Mouse (Mus musculus): ENCODE data around the gene Vmn1r16. TPM values are rescaled to one million over a fixed set of nuclear protein-coding genes. Genes with fewer than 3 reads are reported as not detected.
"Not testable (repeated sequence)": the region's sequence is repeated elsewhere in the genome, so short reads cannot be mapped to it uniquely, and the experiment has no call there.

Vmn1r16 gene
- not detected in 2 replicates for polyA plus RNA-seq (2016; fragmentation: Nextera tagmentation; extraction: Ambion mirVana)

DNA sequence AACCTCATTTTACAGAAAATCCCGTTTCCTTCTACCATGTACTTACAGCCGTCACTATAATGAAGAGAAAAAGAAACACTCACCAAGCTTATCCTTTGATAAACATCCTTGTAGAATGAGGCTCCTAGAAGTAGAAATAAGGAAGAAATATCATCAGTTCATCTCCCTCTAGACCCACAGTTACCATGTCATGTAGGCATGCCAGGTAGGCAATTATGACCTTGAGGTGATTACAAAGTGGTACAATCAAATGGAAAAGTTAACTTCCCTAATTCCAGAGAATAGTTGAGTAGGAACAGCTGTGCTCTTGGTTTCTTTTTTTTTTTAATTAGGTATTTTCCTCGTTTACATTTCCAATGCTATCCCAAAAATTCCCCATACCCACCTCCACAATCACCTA lies at the start of gene Vmn1r16:
Gene Vmn1r16 (minus strand): TSS at position 101 of the 400 bp plus-strand sequence.
- H3K4me1 ChIP-seq: no peaks in the 10 kb centered on the region
- H3K27ac ChIP-seq: no peak within 1 kb of the TSS
- 80% methylated on average over 3 of the region's 3 CpGs for WGBS
- H3K36me3 ChIP-seq (replicated peaks): no peaks in the 10 kb centered on the region
- H3K4me2 ChIP-seq: no peak within 1 kb of the TSS
- H3K9ac ChIP-seq: no peak within 1 kb of the TSS
- no peak for ATAC-seq (ENCODE audit: low FRiP score)
- H3K9me3 ChIP-seq: no peaks in the 10 kb centered on the region
- no peaks in the 10 kb centered on the region for H3K27me3 ChIP-seq
- H3K4me3 ChIP-seq (replicated peaks): no peak within 1 kb of the TSS

- Histone ChIP-seq H3K27ac (no peak overlapping the region), H3K27me3 (no peaks in the 10 kb centered on the region), H3K4me3 (replicated peaks) (no peak overlapping the region), H3K4me1 (no peaks in the 10 kb centered on the region), H3K9ac (no peak overlapping the region), H3K36me3 (replicated peaks) (no peaks in the 10 kb centered on the region), H3K9me3 (no peaks in the 10 kb centered on the region), H3K4me2 (no peak overlapping the region)
- 83% methylated on average over 1 of the region's 1 CpGs for WGBS
- ATAC-seq (ENCODE audit: low FRiP score): no peak
Observed at GRCm38 (mm10) chr6:57367496-57367895, 38.2 kb upstream of the Vmn1r16 start.

DNA sequence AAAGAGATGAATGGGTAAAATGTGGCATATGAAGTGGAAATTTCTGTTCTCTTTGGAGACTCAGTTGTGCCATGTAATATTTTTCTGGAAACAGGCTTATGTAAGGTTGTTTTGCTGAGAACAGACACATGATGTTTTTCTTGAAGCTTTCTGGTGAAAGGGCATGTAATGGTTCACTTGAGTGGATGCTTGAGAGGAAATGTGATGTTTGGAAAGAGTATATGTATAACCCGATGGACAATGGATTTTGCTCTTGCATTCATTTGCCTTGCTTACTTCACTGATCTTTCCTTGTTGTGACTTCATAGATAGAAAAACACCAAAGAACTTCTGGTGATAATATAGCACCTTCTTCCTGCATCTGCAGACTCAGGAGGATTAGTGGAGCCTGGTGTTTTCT lies 36.6 kb upstream of the Vmn1r16 start:
- 94% methylated on average over 1 of the region's 1 CpGs for WGBS

DNA sequence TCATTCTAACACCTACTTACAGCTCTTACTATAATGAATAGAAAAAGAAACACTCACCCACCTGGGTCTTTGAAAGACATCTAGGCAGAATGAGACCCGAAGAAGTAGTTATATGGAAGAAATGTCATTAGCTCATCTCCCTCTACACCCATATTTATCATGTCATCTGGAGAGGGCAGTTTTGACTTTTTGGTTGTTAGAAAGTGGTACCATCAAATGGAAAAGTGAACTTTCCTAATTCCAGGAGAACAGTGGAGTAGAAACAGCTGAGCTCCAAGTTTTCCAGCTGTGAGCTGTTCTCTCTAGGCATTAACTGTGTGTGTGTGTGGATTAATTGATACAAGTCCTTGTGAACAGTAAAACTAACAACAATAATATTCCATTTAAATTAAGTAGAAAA lies 34.3 kb upstream of the Vmn1r16 start, which contains the start of gene Vmn1r17:
Gene Vmn1r17 (minus strand): TSS at position 101 of the 400 bp plus-strand sequence.
- Histone ChIP-seq H3K4me2 (no peak within 1 kb of the TSS), H3K9me3 (no peaks in the 10 kb centered on the region), H3K4me1 (no peaks in the 10 kb centered on the region), H3K9ac (no peak within 1 kb of the TSS), H3K4me3 (replicated peaks) (no peak within 1 kb of the TSS), H3K36me3 (replicated peaks) (no peaks in the 10 kb centered on the region), H3K27me3 (no peaks in the 10 kb centered on the region), H3K27ac (no peak within 1 kb of the TSS)
- no peak for ATAC-seq (ENCODE audit: low FRiP score)
- 86% methylated on average over 1 of the region's 1 CpGs for WGBS

More for the DNA sequence above, 36.6 kb upstream of the Vmn1r16 start:
- H3K27me3 ChIP-seq; H3K9me3 ChIP-seq; H3K4me3 ChIP-seq (replicated peaks); H3K36me3 ChIP-seq (replicated peaks); H3K27ac ChIP-seq; H3K4me2 ChIP-seq; H3K9ac ChIP-seq; H3K4me1 ChIP-seq; ATAC-seq (ENCODE audit: low FRiP score): not testable (repeated sequence)

- Histone ChIP-seq H3K9ac (no peak overlapping the region), H3K36me3 (replicated peaks) (no peaks in the 10 kb centered on the region), H3K27ac (no peak overlapping the region), H3K27me3 (no peaks in the 10 kb centered on the region), H3K4me1 (no peaks in the 10 kb centered on the region), H3K4me2 (no peak overlapping the region), H3K4me3 (replicated peaks) (no peak overlapping the region), H3K9me3 (no peaks in the 10 kb centered on the region)
- ATAC-seq (ENCODE audit: low FRiP score): no peak
- 80% methylated on average over 2 of the region's 2 CpGs for WGBS
Observed at GRCm38 (mm10) chr6:57356864-57357263, 27.6 kb upstream of the Vmn1r16 start.

DNA sequence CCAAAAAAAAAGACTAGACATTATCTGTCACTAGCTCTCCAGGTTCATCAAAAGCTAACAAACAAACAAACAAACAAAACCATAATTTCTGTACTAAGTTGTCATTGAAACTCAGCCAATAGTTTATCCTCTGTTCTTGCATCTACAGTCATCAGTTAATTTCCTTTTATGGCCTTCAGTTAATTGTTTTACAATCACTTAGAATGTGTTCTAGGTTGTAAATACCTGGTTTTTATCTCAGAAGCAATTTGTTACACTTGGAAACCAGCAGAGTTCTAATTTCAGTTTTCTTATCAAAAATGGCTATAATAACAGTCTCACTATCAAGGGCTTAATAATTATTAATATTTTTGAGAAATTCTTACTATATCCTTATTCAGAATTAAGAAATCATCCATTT lies 3.1 kb downstream of the Vmn1r16 start:
- no peak overlapping the region for H3K4me3 ChIP-seq (replicated peaks)
- no peak overlapping the region for H3K27ac ChIP-seq
- H3K36me3 ChIP-seq (replicated peaks): no peaks in the 10 kb centered on the region
- no peaks in the 10 kb centered on the region for H3K4me1 ChIP-seq
- H3K27me3 ChIP-seq: no peaks in the 10 kb centered on the region
- ATAC-seq (ENCODE audit: low FRiP score): no peak
- no peak overlapping the region for H3K9ac ChIP-seq
- H3K4me2 ChIP-seq: no peak overlapping the region
- no peaks in the 10 kb centered on the region for H3K9me3 ChIP-seq

DNA sequence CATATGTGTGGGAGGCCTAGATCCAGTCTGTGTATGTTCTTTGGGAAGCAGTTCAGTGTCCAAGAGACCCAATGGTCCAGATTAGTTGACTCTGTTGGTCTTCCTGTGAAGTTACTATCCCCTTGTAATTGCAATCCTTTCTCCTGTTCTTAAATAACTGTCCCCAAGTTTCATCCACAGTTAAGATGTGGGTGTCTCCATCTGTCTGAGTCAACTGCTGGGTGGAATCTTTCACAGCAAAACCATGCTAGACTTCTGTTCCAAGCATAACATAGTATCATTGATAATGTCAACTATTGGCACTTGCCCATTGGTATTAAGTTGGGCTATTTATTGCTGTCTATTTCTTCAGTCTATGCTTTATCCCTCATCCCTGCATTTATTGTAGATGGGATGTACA lies 50.3 kb downstream of the Vmn1r16 start:
- Histone ChIP-seq H3K9ac (no peak overlapping the region), H3K9me3 (no peaks in the 10 kb centered on the region), H3K27me3 (no peaks in the 10 kb centered on the region), H3K4me1 (no peaks in the 10 kb centered on the region), H3K27ac (no peak overlapping the region), H3K4me2 (no peak overlapping the region), H3K36me3 (replicated peaks) (no peaks in the 10 kb centered on the region), H3K4me3 (replicated peaks) (no peak overlapping the region)
- ATAC-seq (ENCODE audit: low FRiP score): no peak

GRCm38 (mm10) chr6:57272517-57272916 lies 56.8 kb downstream of the Vmn1r16 start:
- Histone ChIP-seq H3K4me3 (replicated peaks) (no peak overlapping the region), H3K27me3 (no peaks in the 10 kb centered on the region), H3K4me2 (no peak overlapping the region), H3K4me1 (no peaks in the 10 kb centered on the region), H3K36me3 (replicated peaks) (no peaks in the 10 kb centered on the region), H3K27ac (no peak overlapping the region), H3K9ac (no peak overlapping the region), H3K9me3 (no peaks in the 10 kb centered on the region)
- no peak for ATAC-seq (ENCODE audit: low FRiP score)

- no peak overlapping the region for H3K27ac ChIP-seq
- no peak overlapping the region for H3K4me3 ChIP-seq (replicated peaks)
- ATAC-seq (ENCODE audit: low FRiP score): no peak
- H3K4me2 ChIP-seq: no peak overlapping the region
- H3K36me3 ChIP-seq (replicated peaks): no peaks in the 10 kb centered on the region
- no peaks in the 10 kb centered on the region for H3K9me3 ChIP-seq
- 73% methylated on average over 3 of the region's 3 CpGs for WGBS
- no peaks in the 10 kb centered on the region for H3K27me3 ChIP-seq
- no peak overlapping the region for H3K9ac ChIP-seq
- H3K4me1 ChIP-seq: no peaks in the 10 kb centered on the region
Observed at GRCm38 (mm10) chr6:57271881-57272280, 57.4 kb downstream of the Vmn1r16 start.

Other genes with a start within 250 kb of the Vmn1r16 start
- gene Vmn1r10, start 220.0 kb downstream of the Vmn1r16 start, polyA plus RNA-seq (2016; fragmentation: Nextera tagmentation; extraction: Ambion mirVana): not detected in 2 replicates
- not detected in 2 replicates for gene Vmn1r11, start 196.0 kb downstream of the Vmn1r16 start, polyA plus RNA-seq (2016; fragmentation: Nextera tagmentation; extraction: Ambion mirVana)
- gene Vmn1r12, start 172.6 kb downstream of the Vmn1r16 start, polyA plus RNA-seq (2016; fragmentation: Nextera tagmentation; extraction: Ambion mirVana): not detected in 2 replicates
- gene Vmn1r13, start 126.2 kb downstream of the Vmn1r16 start, polyA plus RNA-seq (2016; fragmentation: Nextera tagmentation; extraction: Ambion mirVana): not detected in 2 replicates
- gene Vmn1r14, start 97.8 kb downstream of the Vmn1r16 start, polyA plus RNA-seq (2016; fragmentation: Nextera tagmentation; extraction: Ambion mirVana): not detected in 2 replicates
- gene Vmn1r15, start 71.5 kb downstream of the Vmn1r16 start, polyA plus RNA-seq (2016; fragmentation: Nextera tagmentation; extraction: Ambion mirVana): not detected in 2 replicates
- not detected in 2 replicates for gene Vmn1r17, start 34.2 kb upstream of the Vmn1r16 start, polyA plus RNA-seq (2016; fragmentation: Nextera tagmentation; extraction: Ambion mirVana)
- gene Vmn1r18, start 66.3 kb upstream of the Vmn1r16 start, polyA plus RNA-seq (2016; fragmentation: Nextera tagmentation; extraction: Ambion mirVana): not detected in 2 replicates
- gene Vmn1r19, start 74.3 kb upstream of the Vmn1r16 start, polyA plus RNA-seq (2016; fragmentation: Nextera tagmentation; extraction: Ambion mirVana): not detected in 2 replicates
- gene Vmn1r20, start 99.4 kb upstream of the Vmn1r16 start, polyA plus RNA-seq (2016; fragmentation: Nextera tagmentation; extraction: Ambion mirVana): not detected in 2 replicates
- 6.9 TPM in 2 replicates for gene Ppm1k, start 206.0 kb upstream of the Vmn1r16 start, polyA plus RNA-seq (2016; fragmentation: Nextera tagmentation; extraction: Ambion mirVana)

Data from forebrain, embryonic 12.5 days (tissue).